Mouse (Mus musculus) liver, embryonic 14.5 days (tissue): Measurements from ENCODE around the gene Zfp619.

Experiments
- CTCF ChIP-seq: IDR thresholded peaks from 2 replicates; pipeline ENCODE4 v1.5.1; 2016; ENCODE audit warnings: antibody characterized with exemption, low read depth, control low read depth
- EP300 ChIP-seq: IDR thresholded peaks from 2 replicates; pipeline ENCODE4 v1.6.1; 2016; ENCODE audit warnings: antibody characterized with exemption, low read depth

GRCm38 (mm10) chr7:39549336-39549735 is 31.8 kb downstream of the Zfp619 start:
- TF ChIP-seq CTCF (no peak), EP300 (no peak)
